Mouse (Mus musculus) CH12.LX (cell line): Measurements from ENCODE around the gene Arl15. TPM values are rescaled to one million over a fixed set of nuclear protein-coding genes. Genes with fewer than 3 reads are reported as not detected.

Experiments
- DNase-seq: peaks from one replicate; pipeline ENCODE4 v3.0.0-alpha.2; 2013; ENCODE audit errors: extremely low read depth
- H3K27ac ChIP-seq: 2 replicates; pipeline ENCODE4 v1.5.1; 2012; ENCODE audit warnings: low read depth, mild to moderate bottlenecking, control low read depth, moderate library complexity; ENCODE audit not compliant: insufficient read depth
- H3K27me3 ChIP-seq: replicated peaks from 2 replicates; pipeline ENCODE3; 2012; ENCODE audit warnings: inconsistent platforms
- H3K36me3 ChIP-seq, 2 experiments: replicated peaks in 1 of 2; 2 replicates each; pipeline versions ENCODE3 to v1.6.1; 2012; ENCODE audit warnings: inconsistent platforms in 1 of 2, low read length in 1 of 2, mild to moderate bottlenecking in 1 of 2, mixed read lengths in 1 of 2, moderate library complexity in 1 of 2; ENCODE audit not compliant: control insufficient read depth in 1 of 2, insufficient read depth in 1 of 2
- H3K4me1 ChIP-seq, 2 experiments: 2 replicates each; pipeline ENCODE4 v1.6.1; 2012; ENCODE audit warnings: inconsistent platforms in 1 of 2, moderate library complexity in 1 of 2; ENCODE audit not compliant: insufficient read depth in 2 of 2, control insufficient read depth in 1 of 2
- H3K4me2 ChIP-seq: 2 replicates; pipeline ENCODE4 v1.6.1; 2012; ENCODE audit warnings: low read depth, mild to moderate bottlenecking, control low read depth; ENCODE audit not compliant: poor library complexity, insufficient read depth, severe bottlenecking
- H3K4me3 ChIP-seq, 3 experiments: fragments of 150-350 bp in 1 of 3; sonication (generic) in 1 of 3; replicated peaks in 1 of 3; 2 replicates each; pipeline versions ENCODE3 to v1.5.1; 2011 to 2012; ENCODE audit warnings: low read depth in 2 of 3, low read length in 2 of 3, mild to moderate bottlenecking in 2 of 3, moderate library complexity in 2 of 3, control low read depth in 1 of 3, improper control_type of control experiment in 1 of 3, inconsistent platforms in 1 of 3, mixed read lengths in 1 of 3; ENCODE audit not compliant: poor library complexity in 1 of 3
- H3K79me2 ChIP-seq: replicated peaks from 2 replicates; pipeline ENCODE4 v1.6.1; 2012; ENCODE audit warnings: mild to moderate bottlenecking, moderate library complexity; ENCODE audit not compliant: control insufficient read depth, poor library complexity, insufficient read depth, severe bottlenecking; ENCODE audit errors: extremely low read depth
- H3K9ac ChIP-seq: 2 replicates; pipeline ENCODE4 v1.6.1; 2012; ENCODE audit warnings: low read depth, mild to moderate bottlenecking, control low read depth, moderate library complexity; ENCODE audit not compliant: insufficient read depth
- H3K9me3 ChIP-seq: replicated peaks from 2 replicates; pipeline ENCODE3; 2012; ENCODE audit warnings: low read length, inconsistent platforms, mixed read lengths
- BHLHE40 ChIP-seq: IDR thresholded peaks from 2 replicates; pipeline ENCODE4 v1.6.1; 2011; ENCODE audit warnings: mild to moderate bottlenecking, low read depth, low read length, improper control_type of control experiment
- CHD1 ChIP-seq: IDR thresholded peaks from 2 replicates; pipeline ENCODE4 v1.6.1; 2012; ENCODE audit warnings: low read depth, low read length, improper control_type of control experiment, inconsistent platforms
- EP300 ChIP-seq: IDR thresholded peaks from 2 replicates; pipeline ENCODE4 v1.6.1; 2011; ENCODE audit warnings: low read length, improper control_type of control experiment
- IRF4 ChIP-seq: IDR thresholded peaks from 2 replicates; pipeline ENCODE4 v1.6.1; 2014; ENCODE audit warnings: low read depth, mild to moderate bottlenecking, inconsistent platforms, low read length, improper control_type of control experiment
- JUN ChIP-seq: IDR thresholded peaks from 2 replicates; pipeline ENCODE4 v1.6.1; 2011; ENCODE audit warnings: low read depth, mild to moderate bottlenecking, low read length, improper control_type of control experiment, moderate library complexity; ENCODE audit not compliant: insufficient read depth
- MAFK ChIP-seq: IDR thresholded peaks from 2 replicates; pipeline ENCODE4 v1.6.1; 2011; ENCODE audit warnings: low read length, improper control_type of control experiment; ENCODE audit not compliant: insufficient replicate concordance
- MEF2A ChIP-seq: IDR thresholded peaks from 2 replicates; pipeline ENCODE4 v1.6.1; 2014; ENCODE audit warnings: low read depth, mild to moderate bottlenecking, inconsistent platforms, low read length, improper control_type of control experiment, borderline replicate concordance
- MXI1 ChIP-seq: IDR thresholded peaks from 2 replicates; pipeline ENCODE4 v1.6.1; 2011; ENCODE audit warnings: mild to moderate bottlenecking, low read depth, low read length, improper control_type of control experiment
- UBTF ChIP-seq: IDR thresholded peaks from 2 replicates; pipeline ENCODE4 v1.6.1; 2012; ENCODE audit warnings: low read depth, mild to moderate bottlenecking, inconsistent platforms, low read length, improper control_type of control experiment, moderate library complexity
- ZMIZ1 ChIP-seq: IDR thresholded peaks from 2 replicates; pipeline ENCODE4 v1.6.1; 2012; ENCODE audit warnings: low read depth, mild to moderate bottlenecking, inconsistent platforms, low read length, improper control_type of control experiment
- dilution Hi-C: fragments of 300-500 bp; cut with MboI; formaldehyde crosslinking; loops from 2 replicates; pipeline ENCODE4 v1.14.3; 2020; ENCODE audit warnings: low sequenced_read_pairs; ENCODE audit not compliant: extremely low pct_unique_long_range_greater_than_20kb, extremely low pct_ligation_motif_present
- in situ Hi-C: fragments of 300-500 bp; cut with MboI; formaldehyde crosslinking; loops from 3 replicates; pipeline ENCODE4 v1.14.3; 2019; ENCODE audit warnings: low sequenced_read_pairs, low pct_ligation_motif_present, low pct_unique_long_range_greater_than_20kb, mixed read lengths
- polyA plus RNA-seq: library from polyadenylated mRNA; unstranded; fragments of >175 nt; gene quantifications from 2 replicates; pipeline ENCODE4 v1.2.1, GENCODE M21; 2012; ENCODE audit warnings: low read depth; ENCODE audit not compliant: insufficient read length
- total RNA-seq, 2 experiments: library from RNA; depleted of rRNA; stranded (reverse); fragments of 300-350 nt in 1 of 2; fragments of >200 nt in 1 of 2; gene quantifications; 2 replicates each; pipeline ENCODE4 v1.2.3; 2012 to 2014

The Arl15 gene
- total and polyA plus RNA-seq, 3 experiments, result 2.2 to 5.2 (median 4.8) TPM

GRCm38 (mm10) chr13:114171465-114171864 is 377.2 kb downstream of the Arl15 start:
- no peak for DNase-seq
- no peak overlapping the region for H3K27ac ChIP-seq
- no peak overlapping the region for H3K4me3 ChIP-seq
- in situ Hi-C loops, result no loop called here
- H3K36me3 ChIP-seq, result no peaks in the 10 kb centered on the region
- H3K9ac ChIP-seq, result no peak overlapping the region
- H3K27me3 ChIP-seq, result no peaks in the 10 kb centered on the region
- dilution Hi-C loops, result no loop called here
- H3K9me3 ChIP-seq, result no peaks in the 10 kb centered on the region
- no peak for TF ChIP-seq MXI1
- TF ChIP-seq JUN, result no peak
- TF ChIP-seq ZMIZ1, result no peak
- peak; percentile 83; the same call in 1 of the 2 replicates for TF ChIP-seq MAFK
- H3K4me2 ChIP-seq, result no peak overlapping the region
- H3K79me2 ChIP-seq, result no peaks in the 10 kb centered on the region
- no peaks in the 10 kb centered on the region for H3K4me1 ChIP-seq

DNA sequence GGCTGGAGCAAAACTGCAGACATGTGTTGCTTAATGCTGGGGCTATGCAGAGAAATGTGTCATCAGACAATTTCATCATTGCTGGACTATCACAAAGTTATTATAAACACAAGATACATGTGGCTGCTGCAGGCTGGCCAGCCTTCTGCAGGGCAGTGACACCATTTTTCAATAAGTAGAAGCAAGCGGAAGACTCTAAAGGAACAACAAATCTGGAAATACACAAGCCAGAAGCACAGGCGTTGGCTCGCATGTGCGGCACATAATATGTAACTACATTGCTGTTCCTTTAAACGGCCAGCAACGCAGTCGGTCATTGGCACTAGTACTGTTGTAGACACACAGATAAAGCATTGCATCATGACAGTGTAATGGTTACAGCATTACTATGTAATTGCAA is 393.8 kb downstream of the Arl15 start:
- Histone ChIP-seq H3K9ac (no peak overlapping the region), H3K9me3 (no peaks in the 10 kb centered on the region), H3K4me2 (no peak overlapping the region), H3K27me3 (no peaks in the 10 kb centered on the region), H3K4me3 (no peak overlapping the region), H3K27ac (no peak overlapping the region), H3K4me1 (peaks cover 0 to 17% of the 10 kb centered on the region in 2 experiments; a peak in 3 of 4 replicates), H3K36me3 (no peaks in the 10 kb centered on the region), H3K79me2 (no peaks in the 10 kb centered on the region)
- DNase-seq, result no peak
- TF ChIP-seq MXI1 (no peak), BHLHE40 (no peak), CHD1 (no peak)
- dilution Hi-C loops, result no loop called here
- in situ Hi-C loops, result no loop called here

DNA sequence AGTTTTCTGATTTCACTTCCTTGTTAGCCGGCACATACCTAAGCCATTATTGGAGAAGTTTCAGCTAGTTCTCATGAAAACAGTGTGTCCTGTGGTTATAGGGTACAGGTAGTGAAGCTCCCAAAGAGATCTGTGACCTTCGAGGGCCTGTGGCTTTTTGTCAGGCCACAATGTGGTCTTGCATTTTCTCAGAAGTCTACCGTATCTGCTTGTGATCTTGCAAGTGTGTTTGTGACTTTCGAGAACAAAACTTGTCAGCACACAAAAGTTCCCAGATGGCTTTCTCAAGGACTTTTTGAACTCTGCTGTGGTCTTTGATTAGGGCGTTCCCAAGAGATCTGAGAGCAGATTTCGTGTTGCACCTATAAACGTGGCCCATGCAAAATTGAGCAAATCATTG is 394.5 kb downstream of the Arl15 start:
- dilution Hi-C loops (no loop called here), in situ Hi-C loops (no loop called here)
- Histone ChIP-seq H3K4me3 (no peak overlapping the region), H3K4me1 (peaks cover 0 to 17% of the 10 kb centered on the region in 2 experiments; a peak in 3 of 4 replicates), H3K9me3 (no peaks in the 10 kb centered on the region), H3K36me3 (no peaks in the 10 kb centered on the region), H3K79me2 (no peaks in the 10 kb centered on the region), H3K4me2 (no peak overlapping the region), H3K9ac (no peak overlapping the region), H3K27me3 (no peaks in the 10 kb centered on the region), H3K27ac (no peak overlapping the region)
- DNase-seq, result peak; percentile 39
- TF ChIP-seq EP300 (0 out of 2 replicates have a peak, but pooled peaks have one; percentile 16), IRF4 (0 out of 2 replicates have a peak, but pooled peaks have one; percentile 33), MEF2A (peak; percentile 15; the same call in 1 of the 2 replicates), UBTF (no peak)
